Mouse (Mus musculus) hindbrain, embryonic 12.5 days (tissue): Measurements from ENCODE around the gene Ptpn3. TPM values are rescaled to one million over a fixed set of nuclear protein-coding genes. Genes with fewer than 3 reads are reported as not detected.
"Not testable (repeated sequence)": the region's sequence is repeated elsewhere in the genome, so short reads cannot be mapped to it uniquely, and the experiment has no call there.

Experiments
- ATAC-seq: fragments of 200-750 bp; cut with Nextera tagmentation; 2 replicates; pipeline ENCODE4 v1.8.0; 2017; ENCODE audit warnings: moderate TSS enrichment; ENCODE audit not compliant: low FRiP score
- H3K27ac ChIP-seq: fragments of 300-500 bp; sonication (generic); 2 replicates; pipeline ENCODE4 v1.5.1; 2016; ENCODE audit warnings: mild to moderate bottlenecking
- H3K27me3 ChIP-seq: fragments of 300-500 bp; sonication (generic); 2 replicates; pipeline ENCODE4 v1.6.1; 2016; ENCODE audit warnings: mild to moderate bottlenecking
- H3K36me3 ChIP-seq: fragments of 300-500 bp; sonication (generic); 2 replicates; pipeline ENCODE4 v1.6.1; 2016; ENCODE audit warnings: mild to moderate bottlenecking
- H3K4me1 ChIP-seq: fragments of 300-500 bp; sonication (generic); 2 replicates; pipeline ENCODE4 v1.6.1; 2016
- H3K4me2 ChIP-seq: fragments of 300-500 bp; sonication (generic); replicated peaks from 2 replicates; pipeline ENCODE4 v1.6.1; 2016; ENCODE audit warnings: mild to moderate bottlenecking
- H3K4me3 ChIP-seq: fragments of 300-500 bp; sonication (generic); 2 replicates; pipeline ENCODE4 v1.5.1; 2016; ENCODE audit warnings: mild to moderate bottlenecking
- H3K9ac ChIP-seq: fragments of 300-500 bp; sonication (generic); 2 replicates; pipeline ENCODE4 v1.6.1; 2016; ENCODE audit warnings: mild to moderate bottlenecking, moderate library complexity
- H3K9me3 ChIP-seq: fragments of 300-500 bp; sonication (generic); replicated peaks from 2 replicates; pipeline ENCODE4 v1.6.1; 2016; ENCODE audit warnings: mild to moderate bottlenecking
- WGBS: fragments of 180-500 bp; shearing (Covaris S2); methylation state at CpG from one replicate; pipeline ENCODE4 v1.1.7; 2016; 5-methylcytosine and 5-hydroxymethylcytosine counted together
- polyA plus RNA-seq: library from polyadenylated mRNA; unstranded; fragments of >200 nt; fragmentation: Nextera tagmentation; extraction: Ambion mirVana; gene quantifications from 2 replicates; pipeline ENCODE4 v1.2.1, GENCODE M21; 2016

The Ptpn3 gene
- polyA plus RNA-seq, 1 experiment from 2014 or later: 2.2 TPM

- 62% methylated on average over 10 of the region's 10 CpGs for WGBS
- peaks cover 10% of the 10 kb centered on the region for H3K9me3 ChIP-seq
- H3K36me3 ChIP-seq: no peaks in the 10 kb centered on the region
- H3K27ac ChIP-seq: no peak overlapping the region
- H3K4me3 ChIP-seq: no peak overlapping the region
- no peak overlapping the region for H3K4me2 ChIP-seq
- ATAC-seq: no peak
- no peaks in the 10 kb centered on the region for H3K27me3 ChIP-seq
- H3K9ac ChIP-seq: no peak overlapping the region
- peaks cover 12% of the 10 kb centered on the region; the same call in 1 of the 2 replicates for H3K4me1 ChIP-seq
Observed at GRCm38 (mm10) chr4:57202660-57203361, 98.8 kb downstream of the Ptpn3 start.

- WGBS: 54% methylated on average over 7 of the region's 7 CpGs
- peaks cover 10% of the 10 kb centered on the region for H3K9me3 ChIP-seq
- H3K9ac ChIP-seq: no peak overlapping the region
- no peaks in the 10 kb centered on the region for H3K27me3 ChIP-seq
- H3K27ac ChIP-seq: no peak overlapping the region
- H3K36me3 ChIP-seq: no peaks in the 10 kb centered on the region
- ATAC-seq: no peak
- H3K4me1 ChIP-seq: peaks cover 12% of the 10 kb centered on the region; the same call in 1 of the 2 replicates
- H3K4me3 ChIP-seq: no peak overlapping the region
- H3K4me2 ChIP-seq: no peak overlapping the region
Observed at GRCm38 (mm10) chr4:57202132-57202531, 99.5 kb downstream of the Ptpn3 start.

- no peaks in the 10 kb centered on the region for H3K36me3 ChIP-seq
- no peak overlapping the region for H3K4me2 ChIP-seq
- H3K9me3 ChIP-seq: peaks cover 10% of the 10 kb centered on the region
- no peak overlapping the region for H3K4me3 ChIP-seq
- H3K4me1 ChIP-seq: peaks cover 12% of the 10 kb centered on the region; the same call in 1 of the 2 replicates
- WGBS: 93% methylated on average over 6 of the region's 6 CpGs
- ATAC-seq: no peak
- H3K9ac ChIP-seq: no peak overlapping the region
- H3K27ac ChIP-seq: no peak overlapping the region
- H3K27me3 ChIP-seq: no peaks in the 10 kb centered on the region
Observed at GRCm38 (mm10) chr4:57200661-57201060, 101.0 kb downstream of the Ptpn3 start.

- H3K27me3 ChIP-seq, H3K9me3 ChIP-seq, ATAC-seq, H3K4me3 ChIP-seq, H3K4me1 ChIP-seq, H3K27ac ChIP-seq, H3K4me2 ChIP-seq, H3K9ac ChIP-seq, H3K36me3 ChIP-seq: not testable (repeated sequence)
- 96% methylated on average over 20 of the region's 20 CpGs for WGBS
Observed at GRCm38 (mm10) chr4:57198666-57199393, 102.8 kb downstream of the Ptpn3 start.

GRCm38 (mm10) chr4:57191543-57192283 lies 109.9 kb downstream of the Ptpn3 start:
- Histone ChIP-seq H3K36me3 (no peaks in the 10 kb centered on the region), H3K4me3 (no peak overlapping the region), H3K9me3 (no peaks in the 10 kb centered on the region), H3K27me3 (no peaks in the 10 kb centered on the region; the same call in 1 of the 2 replicates), H3K27ac (no peak overlapping the region), H3K9ac (no peak overlapping the region), H3K4me2 (no peak overlapping the region), H3K4me1 (no peaks in the 10 kb centered on the region)
- no peak for ATAC-seq
- WGBS: 80% methylated on average over 9 of the region's 9 CpGs

GRCm38 (mm10) chr4:57189881-57190280 lies 111.8 kb downstream of the Ptpn3 start:
- Histone ChIP-seq H3K36me3 (no peaks in the 10 kb centered on the region), H3K9ac (no peak overlapping the region), H3K4me1 (peaks cover 3% of the 10 kb centered on the region; the same call in 1 of the 2 replicates), H3K27ac (no peak overlapping the region), H3K4me2 (no peak overlapping the region), H3K27me3 (no peaks in the 10 kb centered on the region; the same call in 1 of the 2 replicates), H3K9me3 (no peaks in the 10 kb centered on the region), H3K4me3 (no peak overlapping the region)
- no peak for ATAC-seq
- WGBS: 90% methylated on average over 2 of the region's 2 CpGs

GRCm38 (mm10) chr4:57186035-57186434 lies 115.6 kb downstream of the Ptpn3 start:
- ATAC-seq: no peak

GRCm38 (mm10) chr4:57185462-57185861 lies 116.2 kb downstream of the Ptpn3 start:
- H3K4me3 ChIP-seq: no peak overlapping the region
- ATAC-seq: no peak
- H3K27me3 ChIP-seq: no peaks in the 10 kb centered on the region
- 83% methylated on average over 8 of the region's 8 CpGs for WGBS
- H3K27ac ChIP-seq: no peak overlapping the region
- no peaks in the 10 kb centered on the region for H3K36me3 ChIP-seq
- H3K4me2 ChIP-seq: no peak overlapping the region
- peaks cover 3% of the 10 kb centered on the region; the same call in 1 of the 2 replicates for H3K4me1 ChIP-seq
- no peaks in the 10 kb centered on the region for H3K9me3 ChIP-seq
- no peak overlapping the region for H3K9ac ChIP-seq

More at GRCm38 (mm10) chr4:57186035-57186434, 115.6 kb downstream of the Ptpn3 start:
- Histone ChIP-seq H3K9me3 (no peaks in the 10 kb centered on the region), H3K27me3 (no peaks in the 10 kb centered on the region), H3K36me3 (no peaks in the 10 kb centered on the region), H3K9ac (no peak overlapping the region), H3K4me3 (no peak overlapping the region), H3K27ac (no peak overlapping the region), H3K4me1 (peaks cover 3% of the 10 kb centered on the region; the same call in 1 of the 2 replicates), H3K4me2 (no peak overlapping the region)
- 13% methylated on average over 6 of the region's 6 CpGs for WGBS

GRCm38 (mm10) chr4:57183493-57183892 lies 118.1 kb downstream of the Ptpn3 start:
- ATAC-seq: no peak
- peaks cover 3% of the 10 kb centered on the region; the same call in 1 of the 2 replicates for H3K4me1 ChIP-seq
- H3K36me3 ChIP-seq: no peaks in the 10 kb centered on the region
- WGBS: 69% methylated on average over 4 of the region's 4 CpGs
- no peak overlapping the region for H3K4me2 ChIP-seq
- H3K27me3 ChIP-seq: no peaks in the 10 kb centered on the region
- no peak overlapping the region for H3K4me3 ChIP-seq
- H3K9me3 ChIP-seq: no peaks in the 10 kb centered on the region
- H3K9ac ChIP-seq: no peak overlapping the region
- H3K27ac ChIP-seq: no peak overlapping the region

GRCm38 (mm10) chr4:57181538-57181937 lies 120.1 kb downstream of the Ptpn3 start:
- H3K27me3 ChIP-seq: no peaks in the 10 kb centered on the region
- H3K4me3 ChIP-seq: no peak overlapping the region
- WGBS: 78% methylated on average over 1 of the region's 1 CpGs
- H3K4me2 ChIP-seq: no peak overlapping the region
- no peaks in the 10 kb centered on the region for H3K9me3 ChIP-seq
- ATAC-seq: no peak
- H3K9ac ChIP-seq: no peak overlapping the region
- no peak overlapping the region for H3K27ac ChIP-seq
- H3K4me1 ChIP-seq: peaks cover 3% of the 10 kb centered on the region; the same call in 1 of the 2 replicates
- no peaks in the 10 kb centered on the region for H3K36me3 ChIP-seq

GRCm38 (mm10) chr4:57178881-57179280 lies 122.8 kb downstream of the Ptpn3 start:
- H3K4me1 ChIP-seq: 0 out of 2 replicates have a peak, but pooled peaks cover 3% of the 10 kb centered on the region
- no peak for ATAC-seq
- H3K4me2 ChIP-seq: no peak overlapping the region
- no peak overlapping the region for H3K9ac ChIP-seq
- WGBS: 79% methylated on average over 4 of the region's 4 CpGs
- no peak overlapping the region for H3K27ac ChIP-seq
- H3K27me3 ChIP-seq: no peaks in the 10 kb centered on the region
- no peaks in the 10 kb centered on the region for H3K36me3 ChIP-seq
- H3K4me3 ChIP-seq: no peak overlapping the region
- no peaks in the 10 kb centered on the region for H3K9me3 ChIP-seq

- no peak overlapping the region for H3K4me3 ChIP-seq
- 59% methylated on average over 10 of the region's 10 CpGs for WGBS
- no peak overlapping the region for H3K27ac ChIP-seq
- no peaks in the 10 kb centered on the region for H3K27me3 ChIP-seq
- no peaks in the 10 kb centered on the region for H3K36me3 ChIP-seq
- no peak overlapping the region for H3K4me2 ChIP-seq
- H3K9ac ChIP-seq: no peak overlapping the region
- no peaks in the 10 kb centered on the region for H3K9me3 ChIP-seq
- no peak for ATAC-seq
- H3K4me1 ChIP-seq: 0 out of 2 replicates have a peak, but pooled peaks cover 3% of the 10 kb centered on the region
Observed at GRCm38 (mm10) chr4:57175329-57175728, 126.3 kb downstream of the Ptpn3 start.
